Mouse (Mus musculus): ENCODE measurements around the gene Phf23.

Phf23 gene

DNA sequence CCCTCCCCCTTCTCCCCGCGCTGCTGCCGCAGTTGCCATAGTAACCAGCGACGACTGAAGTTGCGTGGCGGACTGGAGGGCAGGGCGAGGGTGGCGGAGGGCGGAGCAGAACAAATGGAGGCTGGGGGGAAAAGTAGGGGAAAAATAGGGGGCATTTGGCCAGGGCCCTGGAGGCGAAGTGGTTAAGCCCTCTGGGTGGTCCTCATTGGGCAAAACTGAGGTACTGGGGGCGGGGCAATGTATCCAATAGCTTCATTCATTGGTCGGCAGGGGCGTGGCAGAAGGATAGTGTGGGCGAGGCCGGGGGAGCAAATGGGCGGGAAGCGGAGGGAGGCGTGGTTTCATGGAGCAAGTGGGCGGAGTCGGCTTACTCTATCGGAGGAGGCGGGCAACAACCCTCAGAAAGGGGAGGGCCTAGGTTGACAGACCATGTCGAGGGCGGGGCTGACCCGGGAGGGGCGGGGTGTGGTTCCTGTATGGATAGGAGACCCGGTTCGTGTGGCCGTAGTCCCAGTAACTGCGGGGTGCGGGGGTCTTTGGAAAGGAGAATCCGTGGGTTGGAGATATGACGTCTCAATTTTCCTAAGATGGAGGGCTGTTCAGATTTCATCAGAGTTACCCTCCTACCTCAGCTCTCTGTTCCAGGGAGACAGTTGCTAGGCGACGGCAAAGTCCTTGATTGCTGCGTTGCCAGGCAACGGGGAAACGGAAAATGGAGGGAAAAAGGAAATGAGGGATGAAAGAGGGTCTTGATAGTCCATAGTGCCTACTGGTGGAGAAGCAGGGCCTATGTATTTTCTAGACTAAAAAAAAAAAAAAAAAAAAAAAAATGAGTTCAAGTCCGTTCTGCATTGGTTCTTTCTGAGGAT is 25.9 kb downstream of the Phf23 start:
- peak; percentile 97 for DNase-seq (ENCODE audit: low spot score)

DNA sequence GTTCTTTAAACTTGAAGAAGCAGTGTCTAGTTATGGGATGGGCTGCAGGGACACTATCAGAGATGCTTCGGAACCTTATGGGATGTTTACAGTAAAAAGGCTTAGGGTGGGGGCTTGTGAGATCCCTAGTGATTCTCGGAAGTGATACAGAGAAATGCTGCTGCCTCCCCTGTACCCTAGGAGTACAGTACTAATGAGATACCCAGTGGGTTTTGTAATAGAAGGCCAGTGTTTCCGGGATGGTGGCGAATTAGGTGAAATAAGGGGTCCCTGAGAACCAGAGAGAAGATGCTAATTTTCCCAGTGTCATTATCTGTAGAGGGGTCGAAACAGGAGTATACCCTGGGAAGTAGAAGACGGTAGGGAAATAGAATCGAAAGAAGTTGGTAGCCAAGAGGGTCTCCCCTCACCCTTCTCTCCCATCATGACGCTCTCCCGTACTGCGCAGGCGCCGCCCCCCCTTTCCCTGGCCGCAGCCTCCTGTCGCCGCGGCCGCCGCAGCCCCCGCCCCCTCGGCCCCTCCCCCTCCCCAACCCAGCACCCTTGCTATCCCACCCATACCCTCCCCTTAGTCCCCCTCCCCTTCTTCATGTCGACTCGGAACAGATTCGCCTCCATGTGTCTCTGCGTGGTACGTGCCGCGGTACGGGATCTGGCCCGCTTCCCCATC is 28.0 kb downstream of the Phf23 start:
- no peak for DNase-seq (ENCODE audit: low spot score)

DNA sequence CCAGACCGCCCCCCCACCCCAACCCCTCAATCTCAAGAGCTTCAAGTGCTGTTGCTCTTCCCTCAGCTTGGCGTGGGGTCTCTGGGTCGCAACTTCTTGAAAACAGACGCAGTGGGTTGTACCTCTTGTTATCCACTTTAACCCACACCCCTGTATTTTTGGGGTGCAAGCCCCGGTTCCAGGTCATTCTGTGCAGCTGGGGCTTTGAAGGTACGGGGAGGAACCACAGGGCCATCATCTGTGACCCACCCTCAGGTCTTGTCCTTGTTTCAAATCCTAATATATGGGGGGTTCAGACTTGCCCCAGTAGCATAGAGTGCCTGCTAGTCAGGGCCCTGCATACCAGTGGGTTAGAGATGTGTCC is 28.6 kb downstream of the Phf23 start:
- DNase-seq (ENCODE audit: low spot score): no peak

DNA sequence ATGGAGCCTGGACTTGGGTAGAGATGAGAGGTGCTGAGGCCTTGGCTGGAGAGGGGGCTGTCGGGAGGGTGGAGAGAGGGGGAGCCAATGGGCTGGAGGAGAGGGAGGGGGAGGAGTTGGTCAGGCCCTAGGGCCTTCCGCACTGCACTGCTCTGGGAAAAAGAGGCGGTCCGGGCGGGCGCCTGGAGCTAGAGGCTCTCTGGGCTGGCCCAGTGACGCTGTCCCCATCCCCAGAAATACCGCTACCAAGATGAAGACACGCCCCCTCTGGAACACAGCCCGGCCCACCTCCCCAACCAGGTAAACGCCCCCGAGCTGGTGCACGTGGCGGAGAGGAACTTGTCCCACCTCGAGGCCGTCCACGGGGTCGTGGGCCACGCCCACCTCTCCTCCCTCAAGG is 31.1 kb downstream of the Phf23 start:
- peak; percentile 87 for DNase-seq (ENCODE audit: low spot score)

DNA sequence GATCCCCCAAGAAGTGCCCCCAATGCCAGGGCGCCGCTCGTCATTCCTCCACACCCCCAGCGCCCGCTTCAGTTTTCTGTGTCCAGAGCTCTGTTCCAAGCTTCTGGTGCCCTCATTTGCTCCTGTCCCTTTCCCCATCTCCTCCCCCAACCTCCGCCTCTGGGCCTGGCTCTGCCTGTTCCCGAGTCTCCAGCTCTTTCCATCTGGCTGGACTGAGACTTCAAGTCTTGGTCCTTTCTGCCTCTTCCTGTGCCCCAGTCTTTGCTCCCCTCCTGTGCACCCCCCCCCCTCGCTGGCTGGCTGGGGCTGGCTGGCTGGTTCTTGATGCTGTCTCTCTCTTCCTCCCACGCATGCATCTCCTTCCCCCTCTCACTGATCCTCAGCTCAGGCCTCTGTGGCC is 31.8 kb downstream of the Phf23 start:
- peak; percentile 46 for DNase-seq (ENCODE audit: low spot score)

DNA sequence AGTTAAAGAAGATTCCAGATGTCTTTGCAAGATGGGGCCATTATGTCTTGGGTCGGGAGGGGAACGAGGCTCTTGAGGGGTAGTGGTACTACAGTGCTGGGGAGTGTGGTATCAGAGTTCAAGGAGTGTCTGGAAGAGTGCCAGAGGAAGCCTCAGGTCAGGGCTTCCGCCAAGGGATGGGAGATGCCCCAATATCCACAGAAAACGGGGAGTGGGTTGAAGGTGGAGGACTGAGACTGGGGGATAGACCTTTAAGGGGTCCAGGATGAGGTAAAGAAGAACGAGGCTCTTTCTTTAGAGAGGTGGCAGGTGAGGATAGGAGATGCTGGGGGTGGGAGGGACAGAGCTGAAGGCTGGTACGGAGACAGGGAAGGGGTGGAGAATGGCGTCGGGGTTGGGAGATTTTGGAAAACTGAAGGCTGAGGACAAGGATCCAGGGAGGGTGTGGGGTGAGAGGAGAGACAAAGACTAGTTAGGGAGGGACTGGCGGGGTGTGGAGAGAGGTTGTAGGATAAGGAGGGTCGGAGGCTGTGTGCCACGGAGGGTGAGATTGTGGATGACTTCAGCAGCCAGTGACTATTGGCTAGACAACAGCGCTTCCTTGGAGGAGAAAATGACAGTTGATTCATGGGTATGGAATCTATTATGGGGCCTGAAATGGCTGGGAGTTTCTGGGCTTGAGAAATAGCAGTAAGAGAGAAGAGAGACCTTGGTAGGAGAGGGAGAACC is 33.0 kb downstream of the Phf23 start:
- DNase-seq (ENCODE audit: low spot score): no peak

DNA sequence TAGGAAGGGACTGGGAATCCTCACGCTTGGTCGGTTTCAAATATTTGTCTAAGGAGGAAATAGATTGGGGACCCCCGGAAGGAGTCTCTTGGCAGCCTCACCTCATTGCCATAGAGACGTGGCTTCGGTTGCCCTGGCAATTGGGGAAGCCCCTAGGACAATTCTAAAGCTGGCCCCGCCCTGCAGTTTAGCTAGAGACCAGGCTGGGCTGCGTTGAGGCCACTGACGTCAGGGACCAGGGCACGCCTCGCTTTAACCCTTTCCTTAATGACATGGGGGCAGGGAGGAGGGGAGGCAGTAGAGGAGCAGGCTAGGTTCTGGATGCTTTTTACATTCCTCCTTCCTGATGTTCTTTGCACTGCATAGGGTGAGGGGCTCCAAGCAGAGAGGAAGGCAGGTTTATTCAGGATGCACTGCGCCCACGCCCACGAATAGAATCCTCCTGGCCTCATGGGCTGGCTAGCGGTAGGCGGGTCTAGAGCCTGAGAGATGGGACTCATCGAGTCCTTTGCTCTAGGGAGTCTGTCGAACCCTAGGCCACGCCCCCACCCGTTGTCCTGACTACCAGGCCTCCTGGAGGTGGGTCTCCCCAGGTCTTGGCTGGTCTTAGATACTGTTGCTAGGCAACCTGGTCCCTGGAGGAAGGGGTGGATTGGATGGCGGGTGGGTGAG is 33.7 kb downstream of the Phf23 start:
- peak; percentile 99 for DNase-seq (ENCODE audit: low spot score)

DNA sequence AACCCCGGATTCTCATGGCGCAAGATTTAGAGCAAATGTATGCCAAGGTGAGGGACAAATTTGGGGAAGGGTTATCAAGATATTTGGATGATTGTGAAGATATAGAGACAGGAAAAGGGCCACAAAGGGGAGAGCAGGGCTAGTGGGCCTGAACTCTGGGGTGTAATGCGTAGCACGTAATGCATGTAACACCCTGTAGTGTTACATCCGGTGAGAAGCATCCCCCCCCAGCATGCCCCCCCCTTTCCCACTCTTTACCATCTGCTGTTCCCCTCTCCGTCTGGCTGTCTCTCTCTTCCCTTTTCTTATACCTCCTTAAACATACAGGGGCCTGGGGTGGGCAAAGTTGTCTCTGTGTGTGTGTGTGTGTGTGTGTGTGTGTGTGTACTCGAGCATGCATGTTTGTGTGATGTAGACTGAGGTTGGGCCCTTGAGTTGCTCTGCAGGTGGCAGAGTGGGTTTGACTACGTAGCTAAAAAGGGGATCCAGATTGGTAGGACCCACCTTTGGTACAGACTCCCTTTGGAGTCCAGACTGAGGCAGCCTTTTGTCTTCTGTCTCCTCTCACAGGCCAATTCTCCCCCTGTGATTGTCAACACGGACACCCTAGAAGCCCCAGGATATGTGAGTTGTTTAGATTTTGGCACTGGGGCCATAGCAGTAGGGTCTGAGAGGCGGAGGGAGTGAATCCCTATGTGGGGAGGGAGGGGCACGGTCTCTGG is 34.4 kb downstream of the Phf23 start:
- DNase-seq (ENCODE audit: low spot score): no peak

DNA sequence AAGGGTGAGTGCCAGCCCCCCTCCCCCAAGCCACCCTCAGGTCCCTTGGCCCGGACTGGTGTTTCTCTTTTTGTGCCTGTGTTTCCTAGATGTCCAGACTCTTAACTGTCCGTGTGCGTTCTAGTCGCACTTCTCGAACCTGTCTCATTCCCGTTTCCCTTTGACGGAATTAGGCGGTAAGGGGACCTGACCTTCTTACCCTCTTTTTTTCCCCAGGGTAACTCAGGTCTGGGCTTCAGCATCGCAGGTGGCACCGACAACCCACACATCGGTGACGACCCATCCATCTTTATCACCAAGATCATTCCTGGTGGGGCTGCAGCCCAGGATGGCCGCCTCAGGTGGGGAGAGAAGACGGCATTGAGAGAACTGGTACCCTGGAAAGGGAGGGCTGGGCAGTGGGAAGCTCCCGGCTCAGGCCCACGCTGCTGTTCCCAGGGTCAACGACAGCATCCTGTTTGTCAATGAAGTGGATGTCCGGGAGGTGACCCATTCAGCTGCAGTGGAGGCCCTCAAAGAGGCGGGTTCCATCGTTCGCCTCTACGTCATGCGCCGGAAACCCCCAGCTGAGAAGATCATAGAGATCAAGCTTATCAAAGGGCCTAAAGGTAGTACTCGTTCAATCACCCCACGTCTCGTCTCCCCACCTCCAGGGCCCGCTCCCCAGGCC is 35.2 kb downstream of the Phf23 start:
- DNase-seq (ENCODE audit: low spot score): no peak

DNA sequence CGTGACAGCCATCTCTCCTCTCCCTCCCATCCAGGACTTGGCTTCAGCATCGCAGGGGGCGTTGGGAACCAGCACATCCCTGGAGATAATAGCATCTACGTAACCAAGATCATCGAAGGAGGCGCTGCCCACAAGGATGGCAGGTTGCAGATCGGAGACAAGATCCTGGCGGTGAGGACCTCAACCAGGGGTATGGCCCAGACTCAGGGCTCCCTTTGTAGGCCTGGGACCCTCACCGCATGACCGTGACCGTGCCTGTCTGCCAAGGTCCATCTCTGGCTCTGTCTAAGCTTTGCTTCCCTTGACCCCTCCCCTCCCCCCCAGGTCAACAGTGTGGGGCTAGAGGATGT is 35.7 kb downstream of the Phf23 start:
- DNase-seq (ENCODE audit: low spot score): no peak

DNA sequence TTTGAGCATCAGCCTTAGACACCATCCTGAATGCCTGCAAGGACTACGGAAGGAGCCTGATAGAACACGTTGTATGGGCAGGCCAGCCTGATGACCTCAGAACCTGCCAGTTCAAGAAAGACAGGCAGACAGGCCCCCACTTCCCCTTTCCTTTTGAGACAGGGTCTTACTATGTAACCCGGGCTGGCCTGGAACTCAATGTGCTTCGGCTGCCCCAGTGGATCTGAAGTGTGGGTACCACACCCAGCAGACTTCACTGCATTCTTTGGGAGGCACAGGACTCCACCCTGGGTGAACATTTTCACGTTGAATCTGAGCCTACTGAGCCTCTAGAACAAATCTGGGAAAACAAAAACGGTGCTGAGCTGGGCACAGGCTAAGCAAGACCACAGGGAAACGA is 42.6 kb downstream of the Phf23 start:
- no peak for DNase-seq (ENCODE audit: low spot score)

DNA sequence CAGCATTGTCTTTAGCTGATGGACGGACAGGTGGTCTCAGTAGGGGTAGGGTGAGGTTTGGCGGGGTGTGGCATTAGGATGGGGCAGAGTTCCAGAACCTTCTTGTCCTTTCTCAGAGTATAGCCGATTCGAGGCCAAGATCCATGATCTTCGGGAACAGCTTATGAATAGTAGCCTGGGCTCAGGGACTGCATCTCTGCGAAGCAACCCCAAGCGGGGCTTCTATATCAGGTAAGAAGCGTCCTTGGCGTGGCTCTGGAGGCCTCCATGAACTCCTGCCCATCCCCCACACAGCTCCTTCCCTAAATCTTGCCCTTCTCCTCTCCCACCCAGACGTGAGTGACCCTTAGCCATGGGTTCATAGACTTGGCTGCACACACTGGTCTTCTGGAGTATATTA is 44.1 kb downstream of the Phf23 start:
- DNase-seq (ENCODE audit: low spot score): no peak

DNA sequence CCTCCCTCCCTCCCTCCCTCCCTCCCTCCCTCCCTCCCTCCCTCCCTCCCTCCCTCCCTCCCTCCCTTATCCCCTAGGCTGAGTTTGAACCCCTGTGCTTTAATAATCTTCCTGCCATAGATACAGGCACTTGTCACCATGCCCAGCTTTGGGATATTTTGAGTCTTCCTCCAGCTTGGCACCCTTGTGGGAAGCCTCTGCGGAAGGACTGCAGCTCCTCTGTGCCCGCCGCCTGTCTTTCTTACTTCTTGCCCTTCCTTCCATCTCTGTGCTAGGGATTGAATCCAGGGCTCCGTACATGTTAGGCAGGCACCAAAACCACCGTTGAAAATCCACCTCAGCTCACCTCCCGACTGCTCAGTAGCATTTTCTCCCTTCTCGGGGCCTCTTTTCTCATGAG is 44.6 kb downstream of the Phf23 start:
- no peak for DNase-seq (ENCODE audit: low spot score)

DNA sequence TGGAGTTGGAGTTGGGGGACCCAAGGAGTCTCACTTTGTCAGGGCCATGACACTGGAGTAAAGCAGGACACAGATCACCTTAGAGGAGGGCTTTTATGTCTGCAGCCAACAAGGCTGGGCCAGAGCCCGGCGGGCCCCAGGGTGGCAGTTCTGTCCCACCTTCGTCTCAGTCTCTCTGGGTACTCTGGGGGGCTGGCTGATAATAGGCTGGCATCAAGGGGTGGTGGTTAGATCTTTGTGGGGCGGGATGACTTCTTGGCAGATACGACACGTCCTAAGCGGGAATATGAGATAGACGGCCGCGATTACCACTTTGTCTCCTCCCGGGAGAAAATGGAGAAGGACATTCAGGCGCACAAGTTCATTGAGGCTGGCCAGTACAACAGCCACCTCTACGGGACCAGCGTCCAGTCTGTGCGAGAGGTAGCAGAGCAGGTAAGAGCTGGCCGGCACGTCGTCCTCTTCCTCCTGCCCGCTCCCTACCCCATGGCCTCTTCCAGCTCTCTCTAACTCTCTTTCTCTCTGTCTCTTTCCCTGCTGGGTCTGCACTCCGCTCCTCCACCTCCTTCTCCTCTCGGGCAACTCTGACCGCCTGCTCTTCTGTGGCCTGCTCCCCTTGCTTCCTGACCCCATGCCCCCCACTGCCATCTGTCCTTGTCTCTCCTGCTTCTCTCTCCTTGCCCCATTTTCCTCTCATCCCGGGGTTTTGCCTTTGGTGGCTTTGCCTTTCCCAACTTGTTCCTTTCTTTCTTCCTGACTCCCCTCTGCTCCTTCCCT is 46.9 kb downstream of the Phf23 start:
- no peak for DNase-seq (ENCODE audit: low spot score)

DNA sequence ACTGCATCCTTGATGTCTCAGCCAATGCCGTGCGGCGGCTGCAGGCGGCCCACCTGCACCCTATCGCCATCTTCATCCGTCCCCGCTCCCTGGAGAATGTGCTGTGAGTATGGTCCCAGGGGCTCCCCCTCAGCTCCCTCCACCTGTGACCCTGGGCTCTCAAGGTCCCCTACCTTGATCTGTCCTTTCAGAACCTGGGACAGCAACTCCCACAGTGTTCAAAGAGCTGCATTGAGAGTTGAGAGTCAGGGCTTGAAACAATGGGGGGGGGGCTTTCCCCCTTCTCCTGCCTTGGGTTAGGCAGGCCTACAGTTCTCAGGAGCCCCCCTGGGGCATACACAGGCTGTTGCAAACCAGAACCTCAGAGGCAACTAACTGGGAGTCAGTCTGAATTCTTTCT is 48.1 kb downstream of the Phf23 start:
- no peak for DNase-seq (ENCODE audit: low spot score)

DNA sequence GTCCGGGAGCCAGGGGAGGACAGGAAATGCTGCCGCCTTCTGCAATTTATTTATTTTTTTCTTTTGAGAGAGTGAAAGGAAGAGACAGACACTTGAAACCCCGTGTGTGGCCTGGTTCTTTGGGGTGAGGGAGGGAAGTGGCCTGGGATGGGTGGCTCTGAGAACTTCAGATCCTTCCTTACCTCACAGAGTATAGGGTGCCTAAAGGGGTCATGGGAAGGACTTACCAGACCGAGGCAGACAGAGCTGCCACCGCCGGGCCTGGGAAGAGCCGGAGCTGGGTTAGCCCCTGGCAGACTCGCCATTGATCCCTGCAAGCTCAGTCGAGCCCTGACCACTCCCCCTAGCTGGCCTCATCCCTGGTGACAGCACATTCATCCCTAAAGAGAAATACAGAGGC is 49.9 kb downstream of the Phf23 start:
- DNase-seq (ENCODE audit: low spot score): no peak

DNA sequence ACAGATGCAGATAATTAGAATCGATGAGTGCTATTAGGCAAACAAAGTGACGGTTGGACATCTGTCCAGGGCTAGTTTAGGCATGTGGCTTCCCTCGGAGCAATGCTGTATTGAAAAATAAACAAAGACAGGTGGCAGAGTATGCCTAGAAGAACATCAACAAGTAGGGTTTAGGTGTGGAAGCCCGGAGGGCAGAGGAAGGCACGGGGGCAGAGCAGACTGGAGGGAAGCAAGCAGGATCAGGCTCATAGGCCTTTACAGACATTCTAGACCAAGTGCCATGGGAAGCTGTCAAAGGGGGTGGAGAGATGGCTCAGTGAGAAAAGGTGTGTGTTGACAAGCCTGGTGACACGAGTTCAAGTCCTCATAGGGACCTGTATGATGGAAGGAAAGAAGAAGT is 53.8 kb downstream of the Phf23 start:
- peak; percentile 31 for DNase-seq (ENCODE audit: low spot score)
